Mouse (Mus musculus) MEL (cell line): ENCODE measurements at regions not wholly inside any gene's neighbourhood (a gene's known extent, or its start where the extent isn't known, plus 50 kb on each side); places are given as distances from the start of the nearest gene placed in this dataset.

Experiments used
- CHD2 ChIP-seq: IDR thresholded peaks from 2 replicates; pipeline ENCODE4 v1.6.1; 2011; ENCODE audit warnings: low read length, improper control_type of control experiment
- CTCF ChIP-seq, 3 experiments: IDR thresholded peaks in 2 of 3; conservative IDR thresholded peaks in 1 of 3; 2 replicates each; pipeline ENCODE4 v1.5.1; 2011 to 2012; ENCODE audit warnings: low read length in 3 of 3, low read depth in 2 of 3, mild to moderate bottlenecking in 2 of 3, improper control_type of control experiment in 1 of 3, inconsistent platforms in 1 of 3, mixed read lengths in 1 of 3, moderate library complexity in 1 of 3; ENCODE audit not compliant: control insufficient read depth in 1 of 3, insufficient read depth in 1 of 3, poor library complexity in 1 of 3, severe bottlenecking in 1 of 3
- JUND ChIP-seq: IDR thresholded peaks from 2 replicates; pipeline ENCODE4 v1.6.1; 2011; ENCODE audit warnings: low read depth, mild to moderate bottlenecking, improper control_type of control experiment, low read length
- MXI1 ChIP-seq: IDR thresholded peaks from 2 replicates; pipeline ENCODE4 v1.6.1; 2011; ENCODE audit warnings: mild to moderate bottlenecking, low read depth, low read length, improper control_type of control experiment
- MYC ChIP-seq: IDR thresholded peaks from 2 replicates; pipeline ENCODE4 v1.6.1; 2011; ENCODE audit warnings: low read depth, mild to moderate bottlenecking, low read length, improper control_type of control experiment, moderate library complexity
- POLR2A ChIP-seq, 2 experiments: IDR thresholded peaks; 2 replicates each; pipeline ENCODE4 v1.6.1; 2011 to 2012; ENCODE audit warnings: low read length in 2 of 2, mild to moderate bottlenecking in 2 of 2, control low read depth in 1 of 2, improper control_type of control experiment in 1 of 2, low read depth in 1 of 2, moderate library complexity in 1 of 2; ENCODE audit not compliant: control insufficient read depth in 1 of 2, insufficient read depth in 1 of 2, poor library complexity in 1 of 2
- POLR2AphosphoS5 ChIP-seq: IDR thresholded peaks from 2 replicates; pipeline ENCODE4 v1.6.1; 2012; ENCODE audit warnings: low read depth, borderline replicate concordance, mild to moderate bottlenecking, inconsistent platforms, low read length, moderate library complexity, mixed read lengths
- RCOR1 ChIP-seq: IDR thresholded peaks from 2 replicates; pipeline ENCODE4 v1.6.1; 2012; ENCODE audit warnings: low read depth, mild to moderate bottlenecking, inconsistent platforms, low read length, improper control_type of control experiment
- SIN3A ChIP-seq: IDR thresholded peaks from 2 replicates; pipeline ENCODE4 v1.6.1; 2012; ENCODE audit warnings: low read length, improper control_type of control experiment, inconsistent platforms
- TAL1 ChIP-seq: IDR thresholded peaks from 2 replicates; pipeline ENCODE4 v1.6.1; 2012; ENCODE audit warnings: mild to moderate bottlenecking, inconsistent platforms, low read length, moderate library complexity, mixed read lengths
- TBP ChIP-seq: IDR thresholded peaks from 2 replicates; pipeline ENCODE4 v1.8.0; 2011; ENCODE audit warnings: low read depth, low read length, improper control_type of control experiment
- UBTF ChIP-seq: IDR thresholded peaks from 2 replicates; pipeline ENCODE4 v1.6.1; 2012; ENCODE audit warnings: low read depth, mild to moderate bottlenecking, inconsistent platforms, low read length, improper control_type of control experiment, moderate library complexity, borderline replicate concordance; ENCODE audit not compliant: insufficient read depth
- USF1 ChIP-seq: IDR thresholded peaks from 2 replicates; pipeline ENCODE4 v1.6.1; 2014; ENCODE audit warnings: low read depth, mild to moderate bottlenecking, inconsistent platforms, low read length, improper control_type of control experiment, moderate library complexity
- ZC3H11A ChIP-seq: IDR thresholded peaks from 2 replicates; pipeline ENCODE4 v1.6.1; 2012; ENCODE audit warnings: low read depth, mild to moderate bottlenecking, inconsistent platforms, low read length, improper control_type of control experiment

DNA sequence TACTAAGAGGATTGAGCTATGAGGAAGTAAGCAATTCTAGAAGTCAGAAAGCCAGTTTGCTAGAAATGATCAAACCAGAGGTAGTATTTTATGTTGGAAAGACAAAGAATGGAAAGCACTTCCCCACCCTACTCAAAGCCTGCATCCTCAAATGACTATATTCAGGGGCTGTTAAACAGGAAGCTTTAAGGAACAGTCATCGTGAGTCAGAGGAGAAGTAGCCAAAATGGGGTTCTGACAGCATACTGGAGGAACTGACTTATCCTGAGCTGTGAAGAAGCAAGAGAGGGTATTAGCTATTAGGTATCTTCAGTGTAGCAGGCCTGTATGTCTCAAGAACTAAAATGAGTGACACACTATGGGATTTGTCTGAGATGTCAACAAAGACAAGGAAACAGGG is 106.3 kb upstream of the Fmo9 start:
- TF ChIP-seq POLR2A (IDR thresholded peaks at IDR 0.05; ENCODE audit: control insufficient read depth in 1 of 2, insufficient read depth in 1 of 2, low read depth in 1 of 2, low read length in 2 of 2, poor library complexity in 1 of 2) (no peak), TAL1 (no peak), CHD2 (no peak), CTCF (IDR thresholded peaks at IDR 0.05 in 2 of 3, conservative IDR thresholded peaks at IDR 0.05 in 1 of 3; ENCODE audit: control insufficient read depth in 1 of 3, insufficient read depth in 1 of 3, low read depth in 2 of 3, low read length in 3 of 3, poor library complexity in 1 of 3, severe bottlenecking in 1 of 3) (no peak), RCOR1 (no peak), MYC (no peak), UBTF (no peak), USF1 (no peak), ZC3H11A (no peak), TBP (no peak), SIN3A (no peak), JUND (no peak), MXI1 (no peak), POLR2AphosphoS5 (no peak)
